Mouse (Mus musculus): Measurements from ENCODE around the gene Rpp40.

DNA sequence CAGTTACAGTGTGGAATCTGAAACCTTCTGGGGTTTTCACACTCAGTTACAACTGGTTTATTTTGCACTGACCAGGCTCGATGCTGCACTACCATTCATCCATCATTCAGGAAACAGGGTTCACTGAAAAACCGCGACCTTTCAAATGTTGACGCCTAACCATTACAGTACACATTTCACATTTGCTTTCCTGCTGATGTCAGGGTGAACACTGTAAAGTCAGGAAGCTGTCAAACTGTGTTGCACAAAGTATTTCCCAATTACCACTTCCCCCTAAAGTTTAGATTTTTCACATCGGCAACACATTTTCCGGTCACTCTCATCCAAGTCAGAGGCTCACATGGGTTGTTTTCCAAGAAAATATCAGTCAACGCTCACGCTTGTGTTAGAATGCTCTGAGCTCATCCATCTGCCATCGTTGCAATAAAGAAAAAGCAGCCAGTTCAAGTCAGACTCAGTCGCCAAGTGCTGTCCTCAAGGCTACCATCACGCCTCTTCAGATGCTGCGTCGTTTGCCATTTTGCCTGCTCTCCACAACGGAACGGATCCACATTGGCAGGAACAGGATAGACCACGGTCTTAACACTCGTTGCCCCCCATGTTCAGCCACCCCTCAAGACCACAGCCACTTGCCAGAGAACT lies 43.8 kb upstream of the Rpp40 start:
- no peak for TF ChIP-seq CTCF (conservative IDR thresholded peaks at IDR 0.05; ENCODE audit: low read length)
- TF ChIP-seq POU5F1 (IDR thresholded peaks at IDR 0.05; ENCODE audit: borderline replicate concordance, low read length): no peak
- TF ChIP-seq NANOG (IDR thresholded peaks at IDR 0.05; ENCODE audit: borderline replicate concordance, low read length): no peak
